Mouse (Mus musculus): ENCODE measurements around the gene Tjp3.

DNA sequence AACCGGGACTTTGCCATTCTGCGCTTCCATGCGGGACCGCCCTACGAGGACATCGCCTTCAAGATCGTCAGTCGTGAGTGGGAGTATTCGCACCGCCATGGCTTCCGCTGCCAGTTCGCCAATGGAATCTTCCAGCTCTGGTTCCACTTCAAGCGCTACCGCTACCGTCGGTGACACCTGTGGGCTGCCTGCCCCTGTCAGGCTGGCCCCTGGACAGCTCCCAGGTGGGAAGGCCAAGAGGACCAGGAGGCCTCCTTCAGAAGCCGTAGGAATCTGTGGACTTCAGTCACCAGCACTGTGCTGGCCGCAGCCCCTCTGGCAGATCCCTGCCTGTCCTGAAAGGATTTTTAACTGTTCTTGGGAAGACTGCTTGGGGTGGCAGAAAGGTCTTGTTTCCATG, 34.4 kb upstream of the Tjp3 start:
- TF ChIP-seq CTCF (IDR thresholded peaks at IDR 0.05; ENCODE audit: borderline replicate concordance, control insufficient read depth, extremely low read depth, insufficient read depth, low read length, poor library complexity): no peak
- TF ChIP-seq POLR2A (IDR thresholded peaks at IDR 0.05; ENCODE audit: control insufficient read depth, extremely low read depth, insufficient read depth, low read length, poor library complexity): no peak

Data from thymus, adult 2 months (tissue).